Mouse (Mus musculus): ENCODE data around the gene Sh3pxd2a.

DNA sequence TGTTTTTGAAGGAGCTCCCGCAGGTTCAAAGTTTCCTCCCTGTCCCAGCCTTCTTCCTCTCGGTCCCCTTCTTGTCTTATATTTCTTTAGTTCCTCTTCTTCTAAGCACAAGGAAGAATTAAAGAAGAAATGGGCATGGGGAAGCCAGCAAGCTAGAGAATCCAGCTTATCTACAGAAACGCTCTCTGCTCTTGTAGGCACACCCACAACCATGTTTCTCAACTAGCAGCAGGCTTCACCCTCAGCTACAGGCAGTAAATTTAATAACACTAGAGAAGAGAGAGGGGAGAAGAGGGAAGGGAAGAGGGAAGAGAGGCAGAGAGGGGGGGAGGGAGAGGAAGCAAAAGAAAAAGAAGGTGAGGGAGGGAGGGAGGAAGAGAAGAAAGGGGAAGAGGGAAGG is 44.0 kb upstream of the Sh3pxd2a start:
- TF ChIP-seq POLR2A (IDR thresholded peaks at IDR 0.05; ENCODE audit: control insufficient read depth in 1 of 2, insufficient read depth in 1 of 2, low read depth in 1 of 2, low read length in 2 of 2, poor library complexity in 1 of 2) (peak in 1 of 2 experiments; percentile 57; a peak in 2 of 4 replicates), ZNF384 (IDR thresholded peaks at IDR 0.05; ENCODE audit: low read depth, low read length) (no peak), E2F4 (IDR thresholded peaks at IDR 0.05; ENCODE audit: borderline replicate concordance, low read depth, low read length) (no peak), SMC3 (IDR thresholded peaks at IDR 0.05; ENCODE audit: low read depth, low read length) (peak; percentile 40), EP300 (IDR thresholded peaks at IDR 0.05; ENCODE audit: low read depth in 1 of 2, low read length in 2 of 2) (peak; percentile 5 to 63; a peak in 2 of 4 replicates), SIN3A (IDR thresholded peaks at IDR 0.05; ENCODE audit: low read length) (peak; percentile 60), GATA1 (IDR thresholded peaks at IDR 0.05; ENCODE audit: low read depth, low read length) (peak; percentile 71), GABPA (IDR thresholded peaks at IDR 0.05; ENCODE audit: low read depth, low read length) (no peak), ELF1 (IDR thresholded peaks at IDR 0.05; ENCODE audit: low read depth, low read length) (no peak), POLR2AphosphoS5 (IDR thresholded peaks at IDR 0.05; ENCODE audit: borderline replicate concordance, low read depth, low read length) (no peak), MAX (IDR thresholded peaks at IDR 0.05; ENCODE audit: low read length) (0 out of 2 replicates have a peak, but pooled peaks have one; percentile 11)
